Mouse (Mus musculus) cerebellum, postnatal 4 days (tissue): ENCODE measurements around the gene Pparg.

ENCODE experiments used
- DNase-seq, 2 experiments: peaks; one replicate each; pipeline ENCODE4 v3.0.0; 2022; ENCODE audit warnings: low spot score in 2 of 2, mixed read lengths in 1 of 2

Pparg gene

DNA sequence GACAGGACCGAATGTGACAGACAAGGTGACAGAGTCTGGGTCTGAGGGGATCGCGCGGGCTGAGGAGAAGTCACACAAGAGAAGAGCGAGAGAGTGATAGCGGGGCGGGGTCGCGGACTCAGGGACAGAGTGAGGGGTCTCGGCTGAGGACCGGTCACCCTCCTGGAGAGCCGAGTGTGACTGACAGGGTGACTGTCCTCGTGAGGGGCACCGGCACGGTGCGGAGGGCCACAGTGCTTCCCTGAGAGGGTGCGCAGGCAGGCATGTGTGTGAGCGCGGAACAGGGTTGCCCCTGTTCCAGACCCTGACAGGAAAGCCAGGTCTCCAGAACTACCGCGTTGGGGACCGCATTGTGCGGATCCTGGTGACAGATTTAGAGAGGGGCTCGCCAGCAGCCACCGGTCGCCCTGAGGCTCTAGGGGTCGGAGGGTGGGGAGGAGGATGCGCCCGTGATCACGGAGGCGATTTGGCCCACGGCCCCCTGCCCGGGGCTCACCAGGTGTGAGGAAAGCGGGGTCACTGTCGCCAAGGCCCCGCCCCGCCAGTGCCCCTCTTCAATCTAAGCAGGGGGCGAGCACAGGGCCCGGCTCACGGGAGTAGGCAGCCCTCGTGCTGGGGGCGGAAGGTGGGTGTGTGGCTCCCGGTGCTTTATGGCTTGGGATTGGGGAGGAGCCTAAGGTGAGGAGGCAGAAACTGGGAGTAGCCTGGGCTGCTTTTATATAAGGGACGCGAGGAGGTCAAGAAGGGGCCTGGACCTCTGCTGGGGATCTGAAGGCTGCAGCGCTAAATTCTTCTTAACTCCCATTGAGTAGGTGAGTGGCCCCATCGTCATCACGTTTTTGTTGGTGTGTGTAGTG, 1.1 kb downstream of the Pparg start:
- DNase-seq = peak in 1 of 2 experiments; percentile 2

- no peak for DNase-seq
Observed at GRCm38 (mm10) chr6:115366869-115367610, 6.3 kb downstream of the Pparg start.

- no peak for DNase-seq
Observed at GRCm38 (mm10) chr6:115374871-115375852, 14.4 kb downstream of the Pparg start.

GRCm38 (mm10) chr6:115380596-115380995, 19.8 kb downstream of the Pparg start:
- DNase-seq = no peak

- no peak for DNase-seq
Observed at GRCm38 (mm10) chr6:115382712-115383111, 22.0 kb downstream of the Pparg start.

GRCm38 (mm10) chr6:115389945-115390540, 29.3 kb downstream of the Pparg start:
- no peak for DNase-seq

DNA sequence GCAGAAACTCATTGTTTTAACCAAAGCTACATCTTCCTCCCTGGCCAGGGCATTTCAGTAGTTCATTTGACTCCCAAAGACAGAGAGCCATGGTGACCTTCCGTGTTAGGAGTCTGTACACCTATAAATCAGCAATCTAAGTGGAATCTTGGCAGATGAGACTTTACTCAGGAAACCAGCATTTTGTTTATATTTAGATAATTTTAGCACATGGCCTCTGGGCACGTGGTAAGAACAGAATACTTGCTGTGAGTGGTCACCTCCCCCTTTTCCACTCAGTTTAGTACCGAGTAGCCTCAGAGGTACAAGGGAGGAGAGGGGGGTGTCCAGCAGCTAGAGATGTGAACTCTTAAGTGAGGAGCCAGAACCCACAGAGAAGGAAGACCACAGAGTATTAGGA, 36.2 kb downstream of the Pparg start:
- DNase-seq = no peak

- no peak for DNase-seq
Observed at GRCm38 (mm10) chr6:115404354-115404753, 43.6 kb downstream of the Pparg start.

- DNase-seq = no peak
Observed at GRCm38 (mm10) chr6:115411477-115411876, 50.7 kb downstream of the Pparg start.

- DNase-seq = no peak
Observed at GRCm38 (mm10) chr6:115418171-115418570, 57.4 kb downstream of the Pparg start.

DNA sequence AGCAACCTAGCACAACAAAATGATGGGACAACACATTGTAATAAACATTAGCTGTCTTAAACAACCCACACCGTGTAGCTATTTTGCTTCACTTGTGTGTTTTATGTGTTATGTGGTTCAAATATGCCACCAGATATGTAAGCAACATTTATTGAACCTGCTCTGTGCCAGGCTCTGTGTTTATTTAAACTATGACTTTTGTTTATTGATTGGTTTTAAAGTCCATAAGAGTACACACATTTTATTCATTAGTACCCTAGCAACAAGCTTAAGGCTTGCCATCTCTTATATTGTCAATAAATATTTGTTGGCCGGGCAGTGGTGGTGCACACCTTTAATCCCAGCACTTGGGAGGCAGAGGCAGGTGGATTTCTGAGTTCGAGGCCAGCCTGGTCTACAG, 58.2 kb downstream of the Pparg start:
- DNase-seq = no peak

DNA sequence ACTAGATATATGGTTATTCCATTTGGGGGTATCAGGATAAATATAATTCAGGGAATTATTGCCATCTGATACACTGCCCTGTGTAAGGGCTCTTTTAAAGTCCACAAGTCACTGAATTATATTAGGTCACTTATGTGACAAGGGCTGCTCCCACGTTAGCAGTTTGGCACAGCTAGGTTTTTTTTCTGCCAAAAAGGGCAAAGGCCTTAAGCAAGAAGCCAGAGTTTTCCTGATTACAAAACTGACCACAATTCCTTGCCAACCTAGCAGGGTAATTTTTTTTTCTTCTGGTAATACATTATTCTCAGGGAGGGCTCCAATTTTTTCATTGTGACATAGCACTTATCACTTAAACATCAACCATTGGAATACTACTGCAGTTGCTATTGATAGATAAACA, 60.2 kb downstream of the Pparg start:
- DNase-seq = no peak

DNA sequence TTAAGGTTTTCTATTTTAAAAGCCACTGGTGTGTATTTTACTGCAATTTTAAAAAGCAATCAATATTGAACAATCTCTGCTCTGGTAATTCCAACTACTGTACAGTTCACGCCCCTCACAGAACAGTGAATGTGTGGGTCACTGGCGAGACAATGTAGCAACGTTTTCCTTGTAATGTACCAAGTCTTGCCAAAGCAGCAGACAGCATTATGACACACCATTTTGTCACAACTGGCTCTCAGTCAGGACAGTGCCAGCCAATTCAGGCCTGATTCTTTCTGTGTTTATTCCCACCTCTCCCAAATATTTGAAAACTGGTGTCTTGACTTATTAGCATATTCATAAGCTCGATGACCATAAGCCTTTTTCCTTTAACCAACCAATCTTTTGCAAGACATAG, 60.9 kb downstream of the Pparg start:
- DNase-seq = no peak

- DNase-seq = no peak
Observed at GRCm38 (mm10) chr6:115424433-115424832, 63.7 kb downstream of the Pparg start.

GRCm38 (mm10) chr6:115432726-115433125, 72.0 kb downstream of the Pparg start:
- no peak for DNase-seq

DNA sequence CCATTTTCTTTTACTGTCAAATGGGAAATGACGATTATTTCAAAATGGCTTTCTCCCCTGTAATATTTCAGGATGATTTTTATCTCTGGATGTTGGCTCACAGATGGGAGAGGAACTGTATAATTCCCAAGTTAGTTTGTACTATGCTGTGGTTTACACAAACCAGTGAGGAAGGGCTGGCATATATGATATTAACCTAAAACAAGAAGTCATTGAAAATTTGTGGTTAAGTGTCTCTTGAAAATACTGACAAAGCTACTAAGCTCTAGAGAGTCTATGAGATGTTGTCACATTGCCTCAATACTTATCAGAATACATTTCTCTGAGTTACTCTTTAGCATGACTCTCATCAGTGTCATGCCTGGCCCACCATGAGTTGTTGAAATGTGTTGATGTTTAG, 73.3 kb downstream of the Pparg start:
- DNase-seq = no peak

DNA sequence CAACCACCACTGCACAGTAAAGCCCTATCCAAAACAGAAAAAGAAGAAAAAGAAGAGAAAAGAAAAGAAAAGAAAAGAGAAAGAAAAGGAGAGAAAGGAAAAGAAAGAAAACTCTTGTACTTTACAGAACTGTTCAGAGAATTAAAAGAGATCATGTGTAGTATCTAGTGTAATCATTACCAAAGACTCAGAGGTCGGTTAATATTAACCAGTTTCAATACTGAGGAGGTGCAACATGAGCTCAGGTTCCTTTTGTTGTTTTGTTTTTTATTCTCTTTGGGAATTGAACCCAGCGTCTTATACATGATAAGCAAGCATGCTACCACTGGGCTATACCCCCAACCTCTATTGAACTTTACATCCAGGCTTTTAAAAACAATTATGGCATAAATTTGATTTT, 74.1 kb downstream of the Pparg start:
- no peak for DNase-seq

DNA sequence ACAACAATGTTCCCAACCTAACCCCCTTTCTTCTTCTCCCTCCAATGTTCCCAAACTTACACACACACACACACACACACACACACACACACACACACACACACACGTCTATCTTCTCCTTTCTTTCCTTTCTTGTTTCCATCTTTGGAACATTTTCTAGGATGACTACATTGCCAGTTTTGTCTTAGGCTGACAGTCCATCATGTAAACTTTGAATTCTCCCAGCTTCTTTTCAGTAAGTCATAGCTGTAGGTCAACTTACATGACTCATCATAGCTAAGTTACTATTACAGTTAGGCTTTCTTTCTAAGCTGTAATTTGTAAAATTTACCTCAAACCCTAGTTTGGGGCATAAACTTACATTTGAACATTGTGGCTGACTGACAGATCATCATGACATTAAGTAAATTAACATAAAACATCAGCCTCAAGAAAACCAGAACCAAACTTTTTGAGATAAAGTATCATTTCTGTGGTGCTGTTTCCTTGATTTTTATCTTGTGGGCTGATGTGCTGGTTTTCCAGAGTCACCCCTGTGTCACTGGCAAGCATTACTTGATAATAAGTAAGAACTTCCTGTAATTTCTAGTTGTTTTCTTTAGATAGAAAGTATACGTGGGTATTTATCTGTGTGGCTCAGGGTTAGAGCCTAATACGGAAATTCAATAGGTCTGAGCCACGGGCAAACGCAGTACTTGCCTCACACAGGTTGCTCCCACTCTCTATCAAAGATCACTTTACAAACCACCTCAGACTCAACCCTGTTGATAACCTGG, 79.7 kb downstream of the Pparg start:
- DNase-seq = no peak

DNA sequence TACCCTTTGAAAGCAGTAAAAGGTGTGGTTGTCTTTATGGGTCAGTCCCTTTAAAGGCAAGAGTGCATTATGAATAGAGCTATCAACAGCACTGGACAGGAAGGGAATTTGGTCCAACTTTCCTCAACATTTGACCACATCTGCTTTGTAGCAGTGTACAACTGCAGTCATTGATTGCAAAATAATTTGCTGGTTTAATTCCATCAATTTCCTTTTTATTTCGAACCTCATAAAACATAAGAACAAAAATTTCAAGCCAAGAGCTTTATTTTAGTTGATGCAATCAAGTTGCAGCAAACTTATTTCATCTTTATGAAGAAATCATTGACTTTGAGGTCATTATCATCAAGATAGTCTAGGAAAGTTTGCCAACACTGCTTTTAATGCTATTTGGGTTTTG, 91.8 kb downstream of the Pparg start:
- no peak for DNase-seq

- peak in 1 of 2 experiments; percentile 14 for DNase-seq
Observed at GRCm38 (mm10) chr6:115462743-115463337, 102.1 kb downstream of the Pparg start.
